Mouse (Mus musculus) lung, embryonic 16.5 days (tissue): Measurements from ENCODE around the gene Plek2. TPM values are rescaled to one million over a fixed set of nuclear protein-coding genes. Genes with fewer than 3 reads are reported as not detected.

Source experiments
- ATAC-seq: fragments of 200-750 bp; cut with Nextera tagmentation; 2 replicates; pipeline ENCODE4 v1.8.0; 2017; ENCODE audit warnings: low read depth, mild to moderate bottlenecking, moderate library complexity
- H3K27ac ChIP-seq: fragments of 300-500 bp; sonication (generic); 2 replicates; pipeline ENCODE4 v1.5.1; 2014; ENCODE audit warnings: mild to moderate bottlenecking, control low read depth, low read length
- H3K27me3 ChIP-seq: fragments of 300-500 bp; sonication (generic); 2 replicates; pipeline ENCODE4 v1.6.1; 2014; ENCODE audit warnings: low read depth, low read length, mixed read lengths; ENCODE audit not compliant: control insufficient read depth, insufficient read depth
- H3K36me3 ChIP-seq: fragments of 300-500 bp; sonication (generic); 2 replicates; pipeline ENCODE4 v1.6.1; 2014; ENCODE audit warnings: low read length; ENCODE audit not compliant: control insufficient read depth, insufficient read depth
- H3K4me1 ChIP-seq: fragments of 300-500 bp; sonication (generic); replicated peaks from 2 replicates; pipeline ENCODE4 v1.6.1; 2014; ENCODE audit warnings: low read length, mixed read lengths; ENCODE audit not compliant: control insufficient read depth, insufficient read depth
- H3K4me2 ChIP-seq: fragments of 300-500 bp; sonication (generic); 2 replicates; pipeline ENCODE4 v1.6.1; 2014; ENCODE audit warnings: low read depth, low read length, control low read depth
- H3K4me3 ChIP-seq: fragments of 300-500 bp; sonication (generic); 2 replicates; pipeline ENCODE4 v1.5.1; 2014; ENCODE audit warnings: mild to moderate bottlenecking, low read length, control low read depth
- H3K9ac ChIP-seq: fragments of 300-500 bp; sonication (generic); 2 replicates; pipeline ENCODE4 v1.6.1; 2014; ENCODE audit warnings: low read length, control low read depth
- H3K9me3 ChIP-seq: fragments of 300-500 bp; sonication (generic); 2 replicates; pipeline ENCODE4 v1.6.1; 2016; ENCODE audit warnings: low read length; ENCODE audit not compliant: control insufficient read depth
- WGBS: fragments of 180-500 bp; shearing (Covaris S2); extraction: QIAGEN DNeasy Blood & Tissue Kit; methylation state at CpG from one replicate; pipeline ENCODE4 v1.1.7; 2014; 5-methylcytosine and 5-hydroxymethylcytosine counted together
- polyA plus RNA-seq: library from polyadenylated mRNA; unstranded; fragments of >200 nt; fragmentation: Nextera tagmentation; extraction: Ambion mirVana; gene quantifications from 2 replicates; pipeline ENCODE4 v1.2.1, GENCODE M21; 2015

Gene Plek2
- polyA plus RNA-seq, 1 experiment from 2014 or later: 7.9 TPM

- Histone ChIP-seq H3K27ac (no peak overlapping the region), H3K4me2 (no peak overlapping the region), H3K9ac (no peak overlapping the region), H3K4me3 (no peak overlapping the region), H3K4me1 (peaks cover 11% of the 10 kb centered on the region), H3K36me3 (no peaks in the 10 kb centered on the region), H3K9me3 (no peaks in the 10 kb centered on the region), H3K27me3 (peaks cover 18% of the 10 kb centered on the region)
- 71% methylated on average over 3 of the region's 3 CpGs for WGBS
- ATAC-seq: no peak
Observed at GRCm38 (mm10) chr12:78916278-78916677, 9.5 kb upstream of the Plek2 start.

DNA sequence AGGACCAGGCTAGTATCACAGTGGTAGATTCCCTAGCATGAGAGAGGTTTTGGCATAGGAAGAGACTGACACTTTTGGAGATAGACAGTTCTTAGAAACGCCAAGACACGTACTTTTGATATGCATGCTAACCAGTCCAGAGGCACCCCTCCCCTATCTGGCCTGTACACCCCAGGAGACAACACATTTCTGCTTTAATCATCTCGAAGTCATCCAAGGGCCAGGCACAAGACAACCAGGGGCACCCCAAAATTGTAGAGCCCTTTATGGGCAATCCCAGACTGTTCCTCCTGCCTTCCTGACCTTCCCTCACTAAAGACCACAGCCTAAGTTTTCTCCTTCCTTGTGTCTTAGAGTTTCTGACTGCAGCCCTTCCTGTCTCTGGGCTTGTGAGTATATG is 8.8 kb upstream of the Plek2 start:
- no peaks in the 10 kb centered on the region for H3K9me3 ChIP-seq
- H3K9ac ChIP-seq: no peak overlapping the region
- 66% methylated on average over 3 of the region's 3 CpGs for WGBS

GRCm38 (mm10) chr12:78914458-78914857 is 7.7 kb upstream of the Plek2 start:
- no peak overlapping the region for H3K9ac ChIP-seq
- no peak for ATAC-seq

More for the DNA sequence above, 8.8 kb upstream of the Plek2 start:
- no peak overlapping the region for H3K4me2 ChIP-seq
- no peak overlapping the region for H3K27ac ChIP-seq
- no peak for ATAC-seq
- peaks cover 10% of the 10 kb centered on the region for H3K4me1 ChIP-seq
- H3K27me3 ChIP-seq: peaks cover 23% of the 10 kb centered on the region
- H3K4me3 ChIP-seq: no peak overlapping the region
- no peaks in the 10 kb centered on the region for H3K36me3 ChIP-seq

GRCm38 (mm10) chr12:78911707-78912417 is 5.1 kb upstream of the Plek2 start:
- H3K9ac ChIP-seq: peak overlapping the region; percentile 51; the same call in 1 of the 2 replicates
- ATAC-seq: peak; percentile 57; the same call in 1 of the 2 replicates
- peaks cover 10% of the 10 kb centered on the region for H3K4me1 ChIP-seq
- no peak overlapping the region for H3K27ac ChIP-seq
- H3K27me3 ChIP-seq: peaks cover 30% of the 10 kb centered on the region
- 1% methylated on average over 37 of the region's 37 CpGs for WGBS
- H3K4me3 ChIP-seq: peak overlapping the region; percentile 51
- peak overlapping the region; percentile 73 for H3K4me2 ChIP-seq
- H3K36me3 ChIP-seq: no peaks in the 10 kb centered on the region
- H3K9me3 ChIP-seq: peaks cover 6% of the 10 kb centered on the region; the same call in 1 of the 2 replicates

More at GRCm38 (mm10) chr12:78914458-78914857, 7.7 kb upstream of the Plek2 start:
- H3K36me3 ChIP-seq: no peaks in the 10 kb centered on the region
- no peak overlapping the region for H3K27ac ChIP-seq
- no peaks in the 10 kb centered on the region for H3K9me3 ChIP-seq
- H3K4me1 ChIP-seq: peaks cover 10% of the 10 kb centered on the region
- no peak overlapping the region for H3K4me3 ChIP-seq
- 76% methylated on average over 4 of the region's 4 CpGs for WGBS
- peaks cover 28% of the 10 kb centered on the region for H3K27me3 ChIP-seq
- no peak overlapping the region for H3K4me2 ChIP-seq

GRCm38 (mm10) chr12:78910684-78911461 is 4.1 kb upstream of the Plek2 start:
- Histone ChIP-seq H3K9ac (no peak overlapping the region), H3K4me3 (peak overlapping the region; percentile 51), H3K36me3 (no peaks in the 10 kb centered on the region), H3K9me3 (peaks cover 6% of the 10 kb centered on the region; the same call in 1 of the 2 replicates), H3K27me3 (peaks cover 30% of the 10 kb centered on the region), H3K4me1 (peaks cover 11% of the 10 kb centered on the region), H3K4me2 (peak overlapping the region; percentile 73), H3K27ac (no peak overlapping the region)
- ATAC-seq: no peak
- WGBS: 11% methylated on average over 16 of the region's 16 CpGs

- peaks cover 6% of the 10 kb centered on the region; the same call in 1 of the 2 replicates for H3K9me3 ChIP-seq
- no peak overlapping the region for H3K27ac ChIP-seq
- no peaks in the 10 kb centered on the region for H3K36me3 ChIP-seq
- H3K4me2 ChIP-seq: no peak overlapping the region
- peaks cover 11% of the 10 kb centered on the region for H3K4me1 ChIP-seq
- ATAC-seq: no peak
- H3K27me3 ChIP-seq: peaks cover 27% of the 10 kb centered on the region
- 55% methylated on average over 6 of the region's 6 CpGs for WGBS
- no peak overlapping the region for H3K9ac ChIP-seq
- H3K4me3 ChIP-seq: no peak overlapping the region
Observed at GRCm38 (mm10) chr12:78908081-78908605, 1.4 kb upstream of the Plek2 start.

- 79% methylated on average over 5 of the region's 7 CpGs for WGBS
- Histone ChIP-seq H3K4me2 (no peak overlapping the region), H3K9ac (no peak overlapping the region), H3K27me3 (peaks cover 2% of the 10 kb centered on the region; the same call in 1 of the 2 replicates), H3K9me3 (peaks cover 6% of the 10 kb centered on the region; the same call in 1 of the 2 replicates), H3K4me3 (no peak overlapping the region), H3K36me3 (no peaks in the 10 kb centered on the region), H3K27ac (no peak overlapping the region), H3K4me1 (0 out of 2 replicates have a peak, but pooled peaks cover 3% of the 10 kb centered on the region)
- no peak for ATAC-seq
Observed at GRCm38 (mm10) chr12:78904499-78904898, 2.3 kb downstream of the Plek2 start.

GRCm38 (mm10) chr12:78903313-78903712 is 3.5 kb downstream of the Plek2 start:
- Histone ChIP-seq H3K4me3 (no peak overlapping the region), H3K4me2 (no peak overlapping the region), H3K36me3 (no peaks in the 10 kb centered on the region), H3K4me1 (0 out of 2 replicates have a peak, but pooled peaks cover 3% of the 10 kb centered on the region), H3K9me3 (no peaks in the 10 kb centered on the region), H3K9ac (no peak overlapping the region), H3K27ac (no peak overlapping the region), H3K27me3 (peaks cover 2% of the 10 kb centered on the region; the same call in 1 of the 2 replicates)
- 71% methylated on average over 4 of the region's 4 CpGs for WGBS
- ATAC-seq: no peak

DNA sequence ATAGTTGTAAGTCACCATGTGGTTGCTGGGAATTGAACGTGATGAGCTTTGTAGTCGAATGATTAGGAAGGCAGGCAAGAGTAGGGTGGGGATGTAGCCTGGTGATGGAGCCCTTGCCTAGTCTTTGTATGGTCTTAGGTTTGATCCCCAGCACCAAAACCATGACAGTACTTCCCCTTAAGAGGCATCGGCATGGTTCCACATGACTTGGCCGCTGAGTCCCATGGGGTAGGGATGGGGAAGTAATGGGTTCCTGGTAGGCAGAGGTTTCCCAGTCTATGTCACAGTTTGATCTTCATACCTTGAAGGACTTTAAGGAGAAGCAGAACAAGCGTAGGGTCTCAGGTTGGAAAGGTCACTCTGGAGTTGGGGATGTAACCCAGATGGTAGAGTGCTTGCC is 5.3 kb downstream of the Plek2 start:
- H3K27me3 ChIP-seq: no peaks in the 10 kb centered on the region
- H3K36me3 ChIP-seq: no peaks in the 10 kb centered on the region
- no peak overlapping the region for H3K27ac ChIP-seq
- no peak for ATAC-seq
- H3K9me3 ChIP-seq: no peaks in the 10 kb centered on the region
- no peak overlapping the region for H3K9ac ChIP-seq
- no peak overlapping the region for H3K4me2 ChIP-seq
- H3K4me1 ChIP-seq: no peaks in the 10 kb centered on the region
- 79% methylated on average over 5 of the region's 5 CpGs for WGBS
- H3K4me3 ChIP-seq: no peak overlapping the region
